Mouse (Mus musculus) kidney, postnatal 0 days (tissue): Measurements from ENCODE around the gene Coasy. TPM values are rescaled to one million over a fixed set of nuclear protein-coding genes. Genes with fewer than 3 reads are reported as not detected.

Experiments
- ATAC-seq: fragments of 200-750 bp; cut with Nextera tagmentation; replicated peaks from 2 replicates; pipeline ENCODE4 v1.8.0; 2017; ENCODE audit warnings: low read depth, moderate number of reproducible peaks, moderate TSS enrichment, moderate library complexity; ENCODE audit not compliant: low FRiP score
- DNase-seq: peaks from one replicate; pipeline ENCODE4 v3.0.0-alpha.2; 2016; ENCODE audit warnings: low spot score
- H3K27ac ChIP-seq: fragments of 300-500 bp; sonication (generic); 2 replicates; pipeline ENCODE4 v1.5.1; 2014; ENCODE audit warnings: mild to moderate bottlenecking
- H3K27me3 ChIP-seq: fragments of 300-500 bp; sonication (generic); 2 replicates; pipeline ENCODE4 v1.6.1; 2014; ENCODE audit warnings: low read length, mixed read lengths; ENCODE audit not compliant: insufficient read depth
- H3K36me3 ChIP-seq: fragments of 300-500 bp; sonication (generic); 2 replicates; pipeline ENCODE4 v1.6.1; 2014; ENCODE audit warnings: low read length, mixed read lengths; ENCODE audit not compliant: insufficient read depth
- H3K4me1 ChIP-seq: fragments of 300-500 bp; sonication (generic); replicated peaks from 2 replicates; pipeline ENCODE4 v1.6.1; 2014; ENCODE audit warnings: antibody characterized with exemption, low read length, mixed read lengths; ENCODE audit not compliant: insufficient read depth
- H3K4me2 ChIP-seq: fragments of 300-500 bp; sonication (generic); 2 replicates; pipeline ENCODE4 v1.6.1; 2014; ENCODE audit warnings: mild to moderate bottlenecking, low read length, moderate library complexity, mixed read lengths
- H3K4me3 ChIP-seq: fragments of 300-500 bp; sonication (generic); replicated peaks from 2 replicates; pipeline ENCODE4 v1.5.1; 2014; ENCODE audit warnings: low read depth, low read length
- H3K9ac ChIP-seq: fragments of 300-500 bp; sonication (generic); 2 replicates; pipeline ENCODE4 v1.6.1; 2014; ENCODE audit warnings: low read depth, low read length
- H3K9me3 ChIP-seq: fragments of 300-500 bp; sonication (generic); replicated peaks from 2 replicates; pipeline ENCODE4 v1.6.1; 2016; ENCODE audit warnings: low read length, inconsistent platforms, mixed read lengths
- CTCF ChIP-seq: IDR thresholded peaks from 2 replicates; pipeline ENCODE4 v1.5.1; 2016; ENCODE audit warnings: antibody characterized with exemption, low read depth, mild to moderate bottlenecking, moderate library complexity
- WGBS: fragments of 180-500 bp; shearing (Covaris S2); extraction: QIAGEN DNeasy Blood & Tissue Kit; methylation state at CpG from one replicate; pipeline ENCODE4 v1.1.7; 2014; 5-methylcytosine and 5-hydroxymethylcytosine counted together
- polyA plus RNA-seq: library from polyadenylated mRNA; unstranded; fragments of >200 nt; fragmentation: Nextera tagmentation; extraction: Ambion mirVana; gene quantifications from 2 replicates; pipeline ENCODE4 v1.2.1, GENCODE M21; 2015

Coasy gene
- polyA plus RNA-seq, 1 experiment from 2014 or later = 55.3 TPM

DNA sequence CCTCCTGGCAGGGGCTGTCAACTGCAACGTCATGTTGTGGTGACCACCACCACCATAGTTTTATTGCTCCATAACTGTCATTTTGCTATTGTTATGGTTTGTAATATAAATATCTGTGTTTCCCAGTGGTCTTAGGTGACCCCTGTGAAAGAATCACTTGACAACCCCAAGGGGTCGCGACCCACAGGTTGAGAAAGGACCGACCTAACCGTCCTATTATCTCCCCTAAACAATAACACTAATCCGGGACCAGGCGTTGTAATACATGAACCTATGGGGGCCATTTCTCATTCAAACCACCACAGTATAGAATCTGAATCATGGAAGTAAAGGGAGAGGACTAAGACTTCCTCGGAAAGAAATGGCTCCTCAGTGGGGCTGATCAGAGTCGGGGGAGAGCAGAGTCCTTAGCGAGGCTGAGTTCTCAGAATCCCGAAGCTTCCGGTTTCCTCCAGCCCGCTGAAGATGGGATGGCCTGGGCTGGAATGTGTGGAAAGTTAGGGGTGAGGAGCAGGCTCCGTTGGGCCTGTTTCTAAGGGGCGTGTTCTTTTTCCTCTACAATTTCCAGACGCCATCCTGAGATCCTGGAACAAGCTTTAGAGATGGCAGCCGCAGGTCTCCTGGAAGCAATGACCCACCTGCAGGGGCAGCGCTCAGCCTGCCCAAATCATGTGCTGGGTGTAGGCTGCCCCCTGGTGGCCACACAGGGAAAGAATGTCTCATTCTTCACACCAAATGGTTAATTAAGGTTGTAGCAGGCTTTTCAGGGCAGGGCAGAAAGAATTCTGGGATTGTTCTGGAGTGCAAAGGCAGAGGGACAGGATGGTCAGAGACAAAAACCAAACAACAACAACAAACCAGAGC, 15.6 kb upstream of the Coasy start:
- no peak overlapping the region for H3K4me3 ChIP-seq
- peak; percentile 99 for TF ChIP-seq CTCF

DNA sequence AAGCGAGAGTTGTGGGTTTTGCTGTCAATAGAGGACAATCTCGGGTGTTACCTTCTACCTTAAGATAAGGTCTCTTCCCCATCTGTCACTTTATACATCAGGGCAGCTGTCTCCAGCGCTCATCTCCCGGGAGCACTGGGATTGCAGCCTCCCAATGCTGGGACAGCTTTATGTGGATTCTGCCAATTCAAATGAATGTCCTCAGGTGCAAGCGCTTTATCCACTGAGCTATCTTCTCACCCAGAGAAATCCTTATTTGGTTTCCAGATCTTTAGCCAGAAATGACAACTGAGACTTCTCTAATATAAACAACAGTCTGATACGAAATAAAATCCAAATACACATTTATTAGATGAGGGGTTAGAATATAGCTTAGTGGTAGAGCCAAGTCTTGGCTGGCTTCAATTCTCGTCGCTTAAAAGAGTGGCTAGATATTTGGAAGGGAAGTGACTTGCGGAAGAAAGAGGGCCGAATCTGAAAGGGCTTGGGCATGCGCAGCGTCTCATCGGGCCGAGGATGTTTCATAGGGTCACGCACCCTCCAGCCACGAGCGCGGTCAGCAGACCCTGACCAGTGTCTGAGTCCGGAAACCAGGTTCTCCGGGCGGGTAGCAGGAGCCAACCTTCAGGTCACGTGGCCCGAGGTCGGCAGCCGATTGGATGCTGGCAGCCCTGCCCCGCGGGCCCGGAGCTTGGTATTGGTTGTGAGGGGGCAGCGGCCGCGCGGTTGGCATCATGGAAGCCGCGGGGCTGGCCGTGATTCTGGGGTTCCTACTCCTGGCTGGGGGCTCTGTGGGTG, 12.8 kb upstream of the Coasy start, which contains the start of gene Naglu:
Gene Naglu (plus strand): TSS at position 622 of the 798 bp plus-strand sequence.
- Histone ChIP-seq H3K27me3 (no peaks in the 10 kb centered on the region), H3K9me3 (no peaks in the 10 kb centered on the region)
- 6% methylated on average over 35 of the region's 35 CpGs for WGBS

More for the DNA sequence above, 15.6 kb upstream of the Coasy start:
- Histone ChIP-seq H3K9me3 (no peaks in the 10 kb centered on the region), H3K27me3 (no peaks in the 10 kb centered on the region), H3K4me1 (peaks cover 21% of the 10 kb centered on the region), H3K9ac (no peak overlapping the region), H3K4me2 (peak overlapping the region; percentile 48), H3K27ac (no peak overlapping the region), H3K36me3 (peaks cover 4% of the 10 kb centered on the region; the same call in 1 of the 2 replicates)
- DNase-seq = peak; percentile 82
- 20% methylated on average over 18 of the region's 18 CpGs for WGBS
- no peak for ATAC-seq

DNA sequence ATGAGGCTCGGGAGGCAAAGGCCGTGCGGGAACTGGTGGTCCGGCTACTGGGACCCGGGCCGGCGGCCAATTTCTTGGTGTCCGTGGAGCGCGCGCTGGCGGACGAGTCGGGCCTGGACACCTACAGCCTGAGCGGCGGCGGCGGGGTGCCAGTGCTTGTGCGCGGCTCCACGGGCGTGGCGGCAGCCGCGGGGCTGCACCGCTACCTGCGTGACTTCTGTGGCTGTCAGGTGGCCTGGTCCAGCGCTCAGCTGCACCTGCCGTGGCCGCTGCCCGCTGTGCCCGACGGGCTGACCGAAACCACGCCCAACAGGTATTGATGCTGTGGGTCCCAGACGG, 12.2 kb upstream of the Coasy start:
- no peak for DNase-seq
- ATAC-seq = peak; percentile 23; the same call in 1 of the 2 replicates
- peak overlapping the region; percentile 59 for H3K4me3 ChIP-seq
- H3K36me3 ChIP-seq = no peaks in the 10 kb centered on the region
- H3K9me3 ChIP-seq = no peaks in the 10 kb centered on the region
- peak overlapping the region; percentile 95 for H3K4me2 ChIP-seq
- no peak for TF ChIP-seq CTCF
- peaks cover 5% of the 10 kb centered on the region for H3K4me1 ChIP-seq
- peak overlapping the region; percentile 70 for H3K9ac ChIP-seq
- H3K27me3 ChIP-seq = no peaks in the 10 kb centered on the region
- WGBS = under 1% methylated on average over 36 of the region's 36 CpGs
- H3K27ac ChIP-seq = no peak overlapping the region

More for the DNA sequence above, 12.8 kb upstream of the Coasy start, which contains the start of gene Naglu:
- Histone ChIP-seq H3K4me3 (peak within 1 kb of the TSS; percentile 59), H3K4me2 (peak within 1 kb of the TSS; percentile 95), H3K27ac (no peak within 1 kb of the TSS), H3K9ac (peak within 1 kb of the TSS; percentile 70), H3K4me1 (peaks cover 5% of the 10 kb centered on the region), H3K36me3 (no peaks in the 10 kb centered on the region)
- ATAC-seq = peak; percentile 87
- TF ChIP-seq CTCF = no peak
- peak; percentile 95 for DNase-seq

DNA sequence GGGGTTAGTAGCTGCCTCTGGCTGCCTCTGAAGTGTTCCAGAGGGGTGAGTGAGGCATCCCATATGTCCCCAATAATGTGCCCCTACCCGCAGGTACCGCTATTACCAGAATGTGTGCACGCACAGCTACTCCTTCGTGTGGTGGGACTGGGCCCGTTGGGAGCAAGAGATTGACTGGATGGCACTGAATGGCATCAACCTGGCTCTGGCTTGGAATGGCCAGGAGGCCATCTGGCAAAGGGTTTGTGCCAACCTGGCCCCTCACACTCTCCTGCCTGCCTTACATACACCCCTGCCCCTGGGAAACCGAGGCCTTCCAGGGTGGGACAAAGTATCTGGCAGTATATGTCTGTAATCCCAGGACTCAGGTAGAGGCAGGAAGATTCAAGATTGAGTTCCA, 11.4 kb upstream of the Coasy start:
- Histone ChIP-seq H3K27ac (no peak overlapping the region), H3K4me2 (peak overlapping the region; percentile 95; the same call in 1 of the 2 replicates), H3K9me3 (no peaks in the 10 kb centered on the region), H3K36me3 (no peaks in the 10 kb centered on the region), H3K4me1 (peaks cover 5% of the 10 kb centered on the region), H3K9ac (0 out of 2 replicates have a peak overlapping the region, but pooled peaks have one; percentile 13), H3K4me3 (no peak overlapping the region), H3K27me3 (no peaks in the 10 kb centered on the region)
- WGBS = 76% methylated on average over 6 of the region's 6 CpGs
- TF ChIP-seq CTCF = no peak
- ATAC-seq (no peak), DNase-seq (no peak)

DNA sequence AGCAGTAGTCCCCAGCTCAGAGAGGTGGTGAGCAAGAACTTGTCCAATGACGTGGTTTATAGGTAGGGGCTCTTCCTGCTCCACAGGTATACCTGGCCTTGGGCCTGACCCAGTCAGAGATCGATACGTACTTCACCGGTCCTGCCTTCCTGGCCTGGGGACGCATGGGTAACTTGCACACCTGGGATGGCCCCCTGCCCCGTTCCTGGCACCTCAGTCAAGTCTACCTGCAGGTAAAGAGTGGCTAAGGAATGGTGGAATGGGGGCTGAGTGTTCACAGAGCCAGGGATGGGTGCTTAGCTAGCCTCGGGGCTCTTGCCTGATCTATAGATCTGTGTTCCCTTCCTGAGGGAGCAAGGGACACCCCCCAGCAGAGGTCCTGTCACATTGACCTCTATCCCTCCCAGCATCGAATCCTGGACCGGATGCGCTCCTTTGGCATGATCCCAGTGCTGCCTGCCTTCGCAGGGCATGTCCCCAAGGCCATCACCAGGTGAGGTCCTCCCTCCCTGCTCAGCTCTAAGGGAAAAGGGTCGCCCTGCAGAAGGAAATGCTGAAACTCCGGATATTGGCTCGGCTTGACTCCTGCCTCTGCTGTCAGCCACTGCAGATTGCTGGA, 10.4 kb upstream of the Coasy start:
- H3K36me3 ChIP-seq = no peaks in the 10 kb centered on the region
- H3K4me3 ChIP-seq = no peak overlapping the region
- 67% methylated on average over 14 of the region's 14 CpGs for WGBS
- ATAC-seq = no peak
- H3K9ac ChIP-seq = no peak overlapping the region
- no peak overlapping the region for H3K4me2 ChIP-seq
- H3K27ac ChIP-seq = no peak overlapping the region
- peaks cover 5% of the 10 kb centered on the region for H3K4me1 ChIP-seq
- no peak for TF ChIP-seq CTCF
- no peaks in the 10 kb centered on the region for H3K27me3 ChIP-seq
- no peaks in the 10 kb centered on the region for H3K9me3 ChIP-seq
- no peak for DNase-seq

DNA sequence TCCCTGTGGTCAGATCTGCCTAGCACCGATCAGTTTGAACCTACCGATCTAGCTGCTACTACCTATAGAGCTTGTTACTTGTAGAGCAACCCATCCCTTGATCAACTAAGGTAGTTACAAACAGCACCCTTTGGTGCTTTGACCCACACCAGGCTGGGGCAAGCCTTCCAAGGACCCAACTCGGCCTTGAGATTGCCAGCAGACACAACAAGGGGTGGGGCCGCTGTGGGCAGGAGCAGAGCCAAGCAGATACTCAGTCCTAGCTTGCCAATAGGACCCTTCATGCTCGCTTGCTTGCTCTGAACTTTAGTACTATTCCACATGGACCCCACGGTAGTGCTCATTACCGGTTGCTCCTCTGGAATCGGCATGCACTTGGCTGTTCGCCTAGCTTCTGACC, 4.2 kb upstream of the Coasy start, which contains the start of gene Hsd17b1:
Gene Hsd17b1 (plus strand): TSS at position 291 of the 400 bp plus-strand sequence.
- Histone ChIP-seq H3K4me3 (no peak within 1 kb of the TSS), H3K27ac (no peak within 1 kb of the TSS), H3K9ac (no peak within 1 kb of the TSS), H3K4me2 (peak within 1 kb of the TSS; percentile 40; the same call in 1 of the 2 replicates), H3K27me3 (peaks cover 27% of the 10 kb centered on the region), H3K36me3 (no peaks in the 10 kb centered on the region), H3K4me1 (peaks cover 12% of the 10 kb centered on the region; the same call in 1 of the 2 replicates), H3K9me3 (no peaks in the 10 kb centered on the region)
- no peak for DNase-seq
- 71% methylated on average over 9 of the region's 9 CpGs for WGBS
- TF ChIP-seq CTCF = no peak
- ATAC-seq = no peak
